Mouse (Mus musculus) embryo, embryonic 10.5 days (tissue): ENCODE measurements around the gene Bcl6b.

Experiments used
- DNase-seq: peaks from one replicate; pipeline ENCODE4 v3.0.0-alpha.2; 2015; ENCODE audit warnings: low spot score

The Bcl6b gene

DNA sequence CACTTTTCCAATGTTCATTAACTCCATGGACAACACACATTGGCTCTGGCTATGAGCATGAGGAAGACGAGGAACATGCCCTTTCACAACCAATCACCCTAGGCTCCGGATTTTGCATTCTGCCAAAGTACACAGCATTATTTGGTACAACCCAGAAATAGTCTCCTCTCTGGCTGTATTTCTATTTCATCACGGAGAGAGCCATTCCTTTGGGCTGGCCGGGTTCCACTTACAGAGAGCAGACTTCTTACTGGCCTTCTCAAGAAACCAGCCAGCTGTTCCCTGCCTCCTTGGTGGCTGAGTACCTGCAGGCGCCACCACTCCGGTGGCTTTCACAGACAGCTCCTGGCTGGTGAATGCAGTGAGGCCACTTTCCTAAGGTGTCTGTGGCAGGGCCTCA lies 17.2 kb downstream of the Bcl6b start, which contains the start of gene Slc16a11:
TSS of gene Slc16a11 (plus strand) at position 330 of the 400 bp plus-strand sequence.
- no peak for DNase-seq

DNA sequence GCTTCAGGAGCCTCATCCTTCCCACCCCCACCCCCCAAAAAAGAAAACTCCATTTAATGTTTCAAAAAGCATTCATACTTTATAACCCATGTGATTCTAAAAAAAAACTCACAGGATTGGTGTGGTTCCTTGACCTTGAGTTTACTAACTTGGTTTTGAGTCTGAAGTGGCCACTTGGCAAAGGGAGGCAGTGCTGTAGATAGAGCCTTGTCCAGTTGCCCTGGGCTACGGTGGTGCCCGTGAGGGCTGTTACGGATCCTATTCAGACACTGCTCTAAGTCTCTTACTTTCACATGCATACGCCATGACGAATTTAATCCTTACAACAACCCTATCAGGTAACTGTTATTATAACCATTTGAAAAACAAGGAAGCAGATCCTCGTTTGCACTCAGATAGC lies 17.6 kb downstream of the Bcl6b start:
- no peak for DNase-seq

DNA sequence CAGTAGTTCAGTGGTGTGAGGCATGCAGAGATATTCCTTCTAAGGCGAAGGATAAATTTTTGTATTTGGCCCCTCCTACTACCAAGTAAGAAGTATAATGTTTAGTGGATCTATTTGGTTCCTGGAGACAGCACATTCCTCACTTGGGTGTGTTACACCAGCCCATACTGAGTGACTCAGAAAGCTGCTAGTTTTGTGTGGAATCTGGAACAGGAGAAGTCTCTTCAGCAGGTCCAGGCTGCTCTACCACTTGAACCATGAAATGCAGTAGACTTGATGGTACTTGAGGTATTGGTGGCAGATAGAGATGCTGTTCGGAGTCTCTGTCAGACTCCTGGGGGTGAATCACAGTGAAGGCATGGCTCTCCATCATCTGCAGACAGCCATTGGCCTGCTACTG lies 18.9 kb downstream of the Bcl6b start:
- DNase-seq, result no peak

DNA sequence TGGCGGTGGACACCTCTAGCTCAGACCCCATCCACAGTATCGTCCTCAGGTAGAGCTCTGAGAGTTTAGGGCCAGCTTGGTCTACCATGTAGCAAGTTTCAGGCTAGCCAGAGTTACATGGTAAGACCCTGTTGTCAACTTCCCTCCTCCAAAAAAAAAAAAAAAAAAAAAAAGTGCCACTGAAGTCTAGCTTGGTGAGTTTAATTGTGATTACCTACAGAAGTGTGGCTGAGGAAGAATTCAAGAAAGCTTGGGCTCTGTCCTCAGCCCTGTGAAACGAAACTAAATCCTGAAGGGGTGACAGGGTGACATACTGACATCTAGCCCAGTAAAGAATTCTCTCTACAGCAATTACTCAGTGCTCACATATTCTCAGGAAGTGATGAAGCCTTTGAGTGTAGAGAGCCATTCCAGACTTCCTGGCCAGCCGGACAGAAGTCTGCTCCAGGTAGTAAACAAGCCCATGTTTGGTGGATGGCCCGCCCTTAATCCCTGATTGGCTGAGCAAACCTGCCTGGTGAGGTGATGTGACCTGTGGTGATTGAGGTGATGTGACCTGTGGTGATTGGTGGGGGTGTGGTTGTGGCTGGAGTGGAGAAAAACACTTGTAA lies 20.7 kb downstream of the Bcl6b start:
- DNase-seq, result no peak

DNA sequence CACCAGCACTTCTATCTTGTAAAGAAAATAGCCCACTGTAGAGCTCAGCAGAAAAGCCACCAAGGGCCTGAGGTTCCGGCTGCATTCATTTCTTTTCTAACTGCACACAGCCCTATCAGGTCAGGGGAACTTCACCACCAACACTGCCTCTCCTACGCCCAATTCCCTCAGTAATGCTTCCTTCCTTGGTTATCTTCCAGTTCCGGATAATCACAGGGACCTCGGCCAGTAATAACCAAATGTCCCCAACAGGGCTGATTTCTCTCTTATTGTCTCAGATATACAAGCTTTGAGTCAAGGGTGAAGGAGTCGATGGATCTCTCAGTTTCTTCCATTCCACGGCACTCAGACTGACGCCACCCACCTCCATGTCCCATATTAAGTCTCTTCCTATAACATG lies 22.3 kb downstream of the Bcl6b start:
- DNase-seq, result no peak

DNA sequence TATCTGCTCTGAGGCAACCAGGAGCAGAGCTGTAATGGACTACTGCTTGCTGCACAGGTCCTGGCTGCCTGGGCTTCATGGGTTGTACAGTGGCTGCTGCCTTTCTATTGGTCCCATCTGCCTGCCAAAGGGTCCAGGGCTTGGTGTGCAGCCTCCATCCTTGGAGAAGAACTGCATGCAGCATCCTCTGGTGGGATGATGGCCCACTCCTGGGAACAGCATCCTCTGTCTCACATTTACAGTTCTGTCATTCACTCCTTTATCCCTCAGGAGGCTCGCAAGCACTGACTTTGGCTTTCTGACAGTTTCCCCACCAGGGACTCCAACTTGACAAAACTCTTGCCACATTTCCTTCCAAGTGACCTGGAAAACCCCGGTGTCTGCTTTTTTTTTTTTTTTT lies 22.8 kb downstream of the Bcl6b start:
- DNase-seq, result no peak

DNA sequence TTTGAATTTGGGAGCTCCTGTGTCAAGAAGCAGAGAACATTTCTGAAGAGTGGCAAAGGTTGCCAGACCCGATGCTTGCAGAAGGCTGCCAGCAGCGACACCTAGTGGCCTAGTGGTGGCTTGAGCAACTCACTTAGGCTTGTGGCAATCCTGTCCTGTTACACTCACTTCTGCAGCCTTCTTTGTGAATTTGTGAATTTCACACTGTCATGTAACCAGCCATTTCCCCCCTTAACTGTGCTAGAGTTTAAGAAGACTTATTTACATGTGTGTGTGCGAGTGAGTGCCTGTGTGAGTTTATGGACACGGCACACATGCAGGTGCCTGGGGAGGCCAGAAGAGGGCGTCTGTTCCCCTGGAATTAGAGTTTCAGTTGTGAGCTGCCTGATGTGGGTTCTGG lies 27.9 kb downstream of the Bcl6b start:
- DNase-seq, result peak; percentile 90

DNA sequence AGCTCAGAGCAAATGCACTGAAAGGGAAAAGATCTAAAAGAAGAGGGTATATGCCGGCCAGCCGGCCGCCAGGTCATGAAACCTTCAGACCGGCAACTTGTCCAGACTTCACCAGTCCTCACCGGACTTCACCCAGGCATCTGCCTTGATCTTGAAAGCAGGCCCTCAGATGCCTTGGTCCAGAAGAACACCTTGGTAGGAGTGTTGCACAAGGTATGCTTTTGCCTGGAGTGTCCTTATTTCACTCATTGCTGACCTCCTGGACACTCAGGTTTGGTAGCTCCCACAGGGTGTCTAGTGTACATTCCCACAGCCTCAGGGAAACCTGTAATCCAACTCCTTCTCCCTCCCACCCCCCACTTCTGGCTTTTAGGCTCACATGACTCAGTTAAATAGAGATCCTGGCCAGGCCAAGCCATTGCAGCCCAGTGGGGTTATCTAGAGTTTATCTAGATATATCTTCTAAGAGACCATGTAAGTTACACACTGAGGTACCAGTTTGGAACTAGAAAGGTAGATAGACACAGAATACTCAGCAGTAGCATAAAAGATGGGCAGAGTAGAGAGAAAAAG lies 29.5 kb downstream of the Bcl6b start:
- DNase-seq, result no peak

DNA sequence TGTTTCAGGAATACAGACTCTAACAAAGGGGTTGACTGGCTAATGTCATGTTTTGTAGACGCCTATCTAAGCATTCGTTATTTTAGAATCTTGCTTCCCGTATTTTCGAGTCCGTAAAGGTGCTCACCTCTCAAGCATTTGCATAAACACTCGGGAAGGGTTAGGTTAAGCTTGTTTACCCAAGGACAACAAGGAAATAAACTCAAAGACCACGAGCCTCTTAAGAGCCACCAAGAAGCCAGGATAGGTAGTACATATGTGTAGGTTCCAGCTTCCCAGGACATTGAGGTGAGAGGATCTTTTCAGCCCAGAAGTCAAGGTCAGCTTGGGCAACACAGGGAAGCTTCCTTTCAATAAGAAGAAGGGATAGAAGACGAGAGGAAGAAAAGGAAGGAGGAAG lies 30.5 kb downstream of the Bcl6b start:
- DNase-seq, result no peak

DNA sequence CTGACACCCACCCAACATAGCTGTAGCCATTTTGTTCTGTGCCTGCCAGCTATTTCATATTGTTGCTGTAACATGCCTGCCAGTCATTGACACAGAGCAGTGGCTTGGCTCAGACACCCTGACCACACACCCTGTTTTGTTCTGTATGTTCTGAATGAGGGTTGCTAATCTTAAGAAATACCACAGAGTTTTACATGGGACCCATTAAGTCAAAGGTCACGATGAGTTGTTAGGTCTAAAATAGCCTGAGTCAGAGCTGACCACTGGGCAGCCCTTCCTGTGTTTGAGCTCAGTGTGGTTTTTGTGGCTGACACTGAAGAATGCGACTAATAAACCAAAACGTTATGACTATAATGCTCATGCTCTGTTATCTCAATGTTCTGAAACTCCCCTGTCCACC lies 31.3 kb downstream of the Bcl6b start:
- no peak for DNase-seq

DNA sequence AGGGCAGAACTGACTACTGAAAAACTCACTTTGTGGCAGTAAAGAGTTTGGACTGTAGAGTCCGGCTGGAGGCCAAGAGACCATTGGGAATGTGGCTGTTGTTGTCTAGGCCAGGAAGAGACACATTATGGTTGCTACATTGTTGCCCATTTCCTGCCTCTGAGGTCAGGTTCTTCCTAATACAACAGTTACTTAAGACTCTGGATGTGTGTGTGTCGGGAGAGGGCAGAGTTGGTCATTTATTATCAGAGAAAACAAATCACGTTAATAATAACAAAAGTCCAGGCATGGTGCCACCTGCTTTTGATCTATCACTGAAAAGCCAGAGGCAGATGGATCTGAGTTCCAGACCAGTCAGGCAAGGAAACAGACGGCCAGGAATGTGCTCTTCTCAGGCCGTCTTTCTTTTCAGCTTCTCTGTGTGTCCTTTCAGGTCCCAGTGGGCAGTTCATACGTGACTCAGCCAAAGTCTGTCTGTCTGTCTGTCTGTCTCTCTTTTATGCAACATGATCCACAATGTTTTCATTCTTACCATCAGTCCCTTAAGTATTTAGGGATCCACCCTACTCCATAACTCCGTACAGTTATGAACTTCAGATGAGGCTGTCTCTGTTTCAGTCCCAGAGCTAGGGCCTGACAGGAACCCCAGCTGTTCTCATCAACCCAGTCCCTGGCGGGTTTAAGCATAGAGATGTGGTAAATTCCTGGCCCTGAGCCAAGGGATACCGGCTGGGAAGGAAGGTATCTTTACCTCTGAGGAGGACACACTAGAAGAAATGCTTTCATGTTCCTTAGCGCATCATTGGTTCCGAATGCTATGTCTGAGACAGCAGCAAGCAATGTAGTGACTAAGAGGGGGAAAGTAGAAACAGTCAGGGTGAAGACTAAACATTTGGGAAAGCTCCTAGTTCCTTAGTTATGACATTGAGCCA lies 36.0 kb downstream of the Bcl6b start:
- DNase-seq, result peak; percentile 13

DNA sequence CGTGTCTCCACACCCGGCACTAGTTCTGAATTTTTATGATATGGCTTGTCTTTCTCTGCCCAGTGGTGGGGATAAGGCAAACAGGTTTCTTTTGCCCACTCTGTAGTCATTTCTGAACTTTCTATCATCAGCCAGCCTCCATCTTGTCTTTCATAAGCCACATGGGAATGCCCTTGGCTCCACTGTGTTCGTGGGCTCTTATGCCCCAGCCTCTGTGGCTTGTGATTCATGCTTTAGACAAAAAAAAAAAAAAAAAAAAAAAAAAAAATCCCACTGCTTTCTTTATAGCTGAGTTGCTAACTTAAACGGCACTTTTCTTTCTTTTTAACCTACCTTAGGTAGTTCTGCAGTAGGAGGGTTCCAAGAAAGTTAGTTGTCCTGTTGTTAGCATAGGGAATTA lies 37.4 kb downstream of the Bcl6b start:
- DNase-seq, result no peak

DNA sequence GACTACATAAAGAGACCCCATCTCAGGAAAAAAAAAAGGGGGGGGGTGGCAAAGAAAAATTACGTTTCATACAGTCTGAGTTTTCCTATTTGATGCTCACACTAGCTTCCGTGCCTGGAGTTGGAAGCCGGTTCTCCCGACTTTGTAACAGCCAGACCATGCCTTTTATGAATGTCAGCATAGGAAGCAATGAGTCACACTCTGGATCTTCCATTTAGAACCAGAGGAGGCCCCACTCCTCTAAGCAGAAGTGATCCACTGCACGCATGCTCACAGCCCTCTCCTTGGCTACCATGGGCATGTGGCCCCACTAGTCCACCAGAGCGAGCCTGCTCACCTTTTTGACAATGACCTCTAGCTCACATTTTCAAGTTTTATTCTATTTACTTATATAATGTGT lies 38.4 kb downstream of the Bcl6b start:
- DNase-seq, result no peak

DNA sequence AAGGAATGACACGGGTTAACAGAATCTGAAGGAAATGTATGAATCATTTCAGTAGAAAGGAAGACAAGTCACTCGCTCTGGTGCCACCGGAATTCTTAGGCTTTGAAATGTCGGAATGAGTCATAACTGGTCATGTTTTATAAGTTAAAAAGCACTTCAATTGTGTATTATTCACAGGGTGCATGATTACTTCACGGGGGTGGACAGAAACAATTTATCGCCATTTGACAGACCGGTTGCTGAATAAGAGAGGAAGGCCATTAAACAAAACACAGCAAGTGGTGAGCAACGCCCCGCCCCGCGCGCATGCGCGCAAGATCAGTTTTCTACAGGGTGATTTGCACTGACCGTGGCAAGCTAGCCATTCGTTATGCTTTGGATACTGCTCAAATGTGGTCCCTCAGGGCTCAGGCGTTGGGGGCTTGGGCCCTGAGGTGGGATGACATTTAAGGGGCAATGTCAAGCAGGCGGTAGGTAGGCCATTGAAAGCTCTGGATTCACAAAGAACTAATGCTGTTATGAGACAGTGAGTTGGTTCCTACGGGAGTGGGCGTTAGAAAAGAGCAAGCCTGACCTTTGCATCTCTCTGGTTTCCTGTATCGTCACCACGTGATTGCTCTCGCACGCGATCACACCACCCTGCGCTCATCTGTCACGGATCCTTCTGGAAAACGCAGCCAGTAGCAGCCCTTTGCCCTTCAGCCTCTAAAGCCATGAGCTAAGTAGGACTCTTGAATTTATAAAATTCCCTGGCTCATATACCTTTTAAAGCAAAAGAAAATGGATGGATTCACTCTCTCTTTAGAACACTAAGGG lies 40.1 kb downstream of the Bcl6b start:
- DNase-seq, result no peak

DNA sequence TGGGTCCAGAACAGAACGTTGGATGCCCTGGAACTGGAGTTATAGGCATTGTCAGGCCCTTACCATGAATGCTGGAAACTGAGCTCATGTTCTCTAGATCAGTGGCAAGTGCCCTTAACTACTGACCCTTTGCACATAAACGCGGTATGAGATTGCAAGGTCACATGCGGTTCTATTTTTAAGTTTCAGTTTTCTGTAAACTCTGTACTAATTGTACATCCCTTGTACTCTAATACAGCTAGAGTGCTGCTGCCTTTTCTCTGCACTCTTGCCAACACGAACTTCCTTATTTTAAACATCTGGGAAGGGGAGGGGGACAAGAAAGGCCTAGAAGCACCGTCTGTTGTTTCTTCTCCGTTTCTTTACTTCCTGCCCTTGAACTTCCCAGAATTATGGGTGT lies 44.5 kb downstream of the Bcl6b start:
- no peak for DNase-seq

DNA sequence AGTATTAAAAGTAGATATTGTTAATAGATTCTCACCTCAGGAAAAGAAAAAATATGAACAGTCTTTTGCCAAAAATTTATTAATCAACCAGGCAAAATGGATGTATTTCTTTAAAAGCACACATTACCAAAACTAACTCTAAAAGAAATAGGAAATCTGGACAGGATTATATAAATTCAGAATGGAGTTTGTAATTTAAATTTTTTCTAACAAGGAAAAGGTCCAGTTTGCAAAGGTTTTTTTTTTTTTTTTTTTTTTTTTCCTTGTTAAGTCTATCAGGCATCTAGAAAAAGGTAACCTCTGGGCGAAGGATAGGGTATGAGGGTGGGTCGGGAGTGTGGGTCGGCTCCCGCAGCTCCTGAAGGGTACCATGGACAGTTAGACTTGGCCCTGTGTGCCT lies 49.1 kb downstream of the Bcl6b start:
- DNase-seq, result no peak

DNA sequence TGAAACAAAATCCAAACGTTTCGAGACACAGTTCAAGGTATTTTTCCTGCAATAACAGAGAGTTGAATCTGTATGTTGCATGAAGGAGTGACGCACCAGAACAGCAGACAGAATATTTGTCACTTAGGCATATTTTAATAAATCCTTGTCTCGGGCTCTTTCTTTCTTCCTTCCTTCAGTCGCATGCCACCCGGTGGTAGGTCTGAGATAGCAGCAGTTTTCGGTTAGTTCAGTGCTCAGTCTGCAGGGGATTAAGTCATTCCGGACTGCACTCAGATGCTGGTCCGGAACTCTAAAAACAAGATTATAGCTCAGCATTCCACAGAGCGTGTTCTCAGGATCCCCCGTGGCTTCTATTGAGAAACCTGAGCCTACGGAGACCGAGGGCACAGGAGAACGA lies 50.2 kb downstream of the Bcl6b start:
- peak; percentile 63 for DNase-seq

DNA sequence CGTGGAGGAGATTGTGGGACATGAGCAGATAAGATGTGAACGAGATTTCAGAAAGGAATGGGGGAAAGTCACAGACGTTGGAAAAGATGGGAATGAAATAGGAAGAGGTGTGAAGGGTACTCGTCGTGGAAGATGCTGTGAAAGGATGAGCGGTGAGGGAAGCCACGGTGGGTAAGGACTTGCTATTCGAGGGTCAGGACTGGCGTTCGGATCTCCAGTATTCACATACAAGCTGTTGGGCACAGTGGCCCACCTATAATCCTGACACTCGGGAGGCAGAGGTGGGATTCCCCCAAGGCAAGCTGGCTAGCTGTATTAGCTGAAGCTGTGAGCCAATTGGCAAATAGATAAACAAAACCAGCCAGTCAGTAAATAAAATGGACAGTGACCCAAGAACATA lies 50.8 kb downstream of the Bcl6b start:
- no peak for DNase-seq

DNA sequence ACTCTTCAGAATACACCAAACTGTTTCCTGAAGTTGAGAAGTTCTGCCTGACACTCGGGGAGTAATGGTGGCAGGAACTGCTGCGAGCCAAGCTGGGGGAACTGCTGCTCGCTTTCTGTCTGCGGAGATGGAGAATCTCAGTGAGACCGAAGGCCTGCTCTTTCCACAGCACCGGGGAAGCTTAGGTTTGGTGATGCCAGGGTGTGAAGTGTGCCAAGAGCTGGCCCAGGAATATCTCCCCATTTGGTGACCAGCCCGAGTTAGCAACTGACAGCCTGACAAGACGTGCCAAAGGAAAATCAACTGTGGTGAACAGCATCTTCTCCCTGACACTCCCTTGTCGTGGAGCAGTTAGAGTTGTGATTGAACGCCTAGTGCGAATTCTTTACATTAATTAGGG lies 51.3 kb downstream of the Bcl6b start:
- DNase-seq, result no peak

DNA sequence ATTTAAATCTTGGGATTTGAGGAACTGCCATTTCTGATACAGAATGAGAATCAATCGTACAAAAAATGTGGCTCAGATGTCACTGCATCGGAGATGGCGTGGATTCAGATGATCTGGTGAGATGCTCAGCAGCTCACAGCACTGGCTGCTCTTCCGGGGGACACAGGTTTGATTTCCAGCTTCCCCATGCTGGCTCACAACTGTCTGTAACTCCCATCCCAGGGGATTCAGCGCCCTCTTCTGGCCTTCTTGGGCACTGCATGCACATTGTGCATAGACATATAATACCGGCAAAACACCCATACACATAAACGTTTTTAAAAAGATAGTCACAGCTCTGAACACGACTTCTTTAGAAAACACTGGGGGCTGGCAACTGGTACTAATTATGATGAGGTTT lies 52.0 kb downstream of the Bcl6b start:
- no peak for DNase-seq

DNA sequence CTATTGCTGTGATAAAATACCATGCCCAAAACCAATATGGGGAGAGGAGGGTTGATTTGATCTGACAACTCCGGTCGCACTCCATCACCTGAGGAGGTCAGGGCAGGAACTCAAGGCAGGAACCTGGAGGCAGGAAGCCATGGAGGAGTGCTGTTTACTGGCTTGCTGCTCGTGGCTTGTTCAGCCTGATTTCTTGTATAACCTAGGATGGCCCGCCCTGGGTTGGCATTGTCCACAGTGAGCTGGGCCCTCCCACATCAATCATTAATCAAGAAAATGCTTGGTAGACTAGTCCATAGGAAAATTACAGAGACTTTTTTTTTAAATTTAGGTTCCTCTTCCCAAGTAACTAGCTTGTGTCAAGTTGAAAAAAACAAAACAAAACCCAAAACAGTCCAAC lies 55.1 kb downstream of the Bcl6b start:
- no peak for DNase-seq
